Mouse (Mus musculus): ENCODE measurements at regions not wholly inside any gene's neighbourhood (a gene's known extent, or its start where the extent isn't known, plus 50 kb on each side); places are given as distances from the start of the nearest gene placed in this dataset.

- TF ChIP-seq CTCF (IDR thresholded peaks at IDR 0.05; ENCODE audit: low read depth) (no peak), EP300 (IDR thresholded peaks at IDR 0.05; ENCODE audit: low read depth) (no peak)
Observed at GRCm38 (mm10) chr16:30755771-30756170, 156.2 kb downstream of the Fam43a start.

Data from liver, postnatal 0 days (tissue).